Mouse (Mus musculus): ENCODE measurements at regions not wholly inside any gene's neighbourhood (a gene's known extent, or its start where the extent isn't known, plus 50 kb on each side); places are given as distances from the start of the nearest gene placed in this dataset.
"Not testable (repeated sequence)": the region's sequence is repeated elsewhere in the genome, so short reads cannot be mapped to it uniquely, and the experiment has no call there.

DNA sequence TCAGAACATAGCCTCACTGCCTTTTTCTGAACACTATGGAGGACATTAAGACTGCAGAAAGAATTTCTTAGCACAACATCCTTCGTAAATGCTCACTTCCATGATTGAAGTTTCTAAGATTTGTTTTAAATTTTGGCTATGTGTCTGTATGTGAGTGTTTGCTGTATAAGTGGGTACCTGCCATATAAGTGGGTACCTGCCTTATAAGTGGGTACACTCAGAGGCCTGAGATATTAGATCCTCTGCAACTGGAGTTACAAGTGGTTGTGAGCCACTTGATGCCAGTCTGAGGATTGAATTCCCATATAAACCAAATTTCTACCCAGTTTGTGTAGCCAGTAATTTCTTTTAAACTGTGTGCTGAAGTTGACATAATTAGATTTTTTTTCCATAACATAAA is 67.8 kb downstream of the Foxa2 start:
- Histone ChIP-seq H3K36me3 (ENCODE audit: control insufficient read depth, insufficient read depth, low read length) (no peaks in the 10 kb centered on the region), H3K27ac (ENCODE audit: control insufficient read depth, insufficient read depth, low read depth, low read length) (no peak overlapping the region), H3K4me3 (ENCODE audit: control insufficient read depth, low read depth, low read length) (no peak overlapping the region), H3K4me1 (ENCODE audit: control insufficient read depth, insufficient read depth, low read length) (no peaks in the 10 kb centered on the region), H3K27me3 (ENCODE audit: control insufficient read depth, insufficient read depth, low read length) (no peaks in the 10 kb centered on the region)
- no peak for TF ChIP-seq CTCF (IDR thresholded peaks at IDR 0.05; ENCODE audit: control insufficient read depth, insufficient read depth, insufficient replicate concordance, low read depth, low read length)
- no peak for TF ChIP-seq POLR2A (IDR thresholded peaks at IDR 0.05; ENCODE audit: control insufficient read depth, low read depth, low read length)

- no peak overlapping the region for H3K4me3 ChIP-seq (ENCODE audit: control insufficient read depth, low read depth, low read length)
- H3K27me3 ChIP-seq (ENCODE audit: control insufficient read depth, insufficient read depth, low read length), result no peaks in the 10 kb centered on the region
- no peaks in the 10 kb centered on the region for H3K4me1 ChIP-seq (ENCODE audit: control insufficient read depth, insufficient read depth, low read length)
- H3K27ac ChIP-seq (ENCODE audit: control insufficient read depth, insufficient read depth, low read depth, low read length), result no peak overlapping the region
- TF ChIP-seq CTCF (IDR thresholded peaks at IDR 0.05; ENCODE audit: control insufficient read depth, insufficient read depth, insufficient replicate concordance, low read depth, low read length) (no peak), POLR2A (IDR thresholded peaks at IDR 0.05; ENCODE audit: control insufficient read depth, low read depth, low read length) (no peak)
- no peaks in the 10 kb centered on the region for H3K36me3 ChIP-seq (ENCODE audit: control insufficient read depth, insufficient read depth, low read length)
These were observed 72.0 kb downstream of the Foxa2 start for GRCm38 (mm10) chr2:147974776-147975175.

- H3K27me3 ChIP-seq (ENCODE audit: control insufficient read depth, insufficient read depth, low read length), result no peaks in the 10 kb centered on the region
- H3K36me3 ChIP-seq (ENCODE audit: control insufficient read depth, insufficient read depth, low read length), result no peaks in the 10 kb centered on the region
- TF ChIP-seq CTCF (IDR thresholded peaks at IDR 0.05; ENCODE audit: control insufficient read depth, insufficient read depth, insufficient replicate concordance, low read depth, low read length), result no peak
- TF ChIP-seq POLR2A (IDR thresholded peaks at IDR 0.05; ENCODE audit: control insufficient read depth, low read depth, low read length), result no peak
- H3K4me3 ChIP-seq (ENCODE audit: control insufficient read depth, low read depth, low read length), result no peak overlapping the region
- H3K27ac ChIP-seq (ENCODE audit: control insufficient read depth, insufficient read depth, low read depth, low read length), result no peak overlapping the region
- H3K4me1 ChIP-seq (ENCODE audit: control insufficient read depth, insufficient read depth, low read length), result no peaks in the 10 kb centered on the region; the same call in 1 of the 2 replicates
These were observed 78.1 kb downstream of the Foxa2 start for GRCm38 (mm10) chr2:147968671-147969070.

- no peak overlapping the region for H3K27ac ChIP-seq (ENCODE audit: control insufficient read depth, insufficient read depth, low read depth, low read length)
- TF ChIP-seq CTCF (IDR thresholded peaks at IDR 0.05; ENCODE audit: control insufficient read depth, insufficient read depth, insufficient replicate concordance, low read depth, low read length), result no peak
- TF ChIP-seq POLR2A (IDR thresholded peaks at IDR 0.05; ENCODE audit: control insufficient read depth, low read depth, low read length), result no peak
- H3K4me3 ChIP-seq (ENCODE audit: control insufficient read depth, low read depth, low read length), result no peak overlapping the region
- H3K36me3 ChIP-seq (ENCODE audit: control insufficient read depth, insufficient read depth, low read length), result no peaks in the 10 kb centered on the region
- no peaks in the 10 kb centered on the region for H3K27me3 ChIP-seq (ENCODE audit: control insufficient read depth, insufficient read depth, low read length)
- no peaks in the 10 kb centered on the region; the same call in 1 of the 2 replicates for H3K4me1 ChIP-seq (ENCODE audit: control insufficient read depth, insufficient read depth, low read length)
These were observed 78.8 kb downstream of the Foxa2 start for GRCm38 (mm10) chr2:147967829-147968529.

GRCm38 (mm10) chr2:147963284-147963683 is 83.5 kb downstream of the Foxa2 start:
- not testable (repeated sequence) for H3K27me3 ChIP-seq (ENCODE audit: control insufficient read depth, insufficient read depth, low read length); H3K27ac ChIP-seq (ENCODE audit: control insufficient read depth, insufficient read depth, low read depth, low read length); H3K36me3 ChIP-seq (ENCODE audit: control insufficient read depth, insufficient read depth, low read length); H3K4me3 ChIP-seq (ENCODE audit: control insufficient read depth, low read depth, low read length); H3K4me1 ChIP-seq (ENCODE audit: control insufficient read depth, insufficient read depth, low read length)

DNA sequence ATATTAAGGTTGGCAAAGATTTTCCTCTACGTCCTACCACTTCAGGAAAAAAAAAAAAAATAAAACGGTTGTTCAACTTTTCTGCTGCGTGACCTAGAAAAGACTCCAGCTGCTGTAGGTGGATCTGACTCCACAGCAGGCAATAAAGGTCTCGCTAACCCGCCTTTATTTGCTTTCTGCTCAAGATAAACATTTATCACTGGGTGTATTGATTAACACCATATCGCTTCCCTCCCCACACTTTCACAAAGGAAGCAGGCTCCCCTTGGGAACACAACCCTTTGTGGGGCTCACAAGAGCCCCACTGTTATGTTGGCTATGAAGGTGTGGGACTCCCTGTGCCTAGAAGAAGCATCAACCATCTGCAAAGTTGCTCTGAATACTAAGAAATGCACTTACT is 85.1 kb downstream of the Foxa2 start:
- no peaks in the 10 kb centered on the region for H3K27me3 ChIP-seq (ENCODE audit: control insufficient read depth, insufficient read depth, low read length)
- no peak overlapping the region for H3K27ac ChIP-seq (ENCODE audit: control insufficient read depth, insufficient read depth, low read depth, low read length)
- no peak overlapping the region for H3K4me3 ChIP-seq (ENCODE audit: control insufficient read depth, low read depth, low read length)
- no peaks in the 10 kb centered on the region for H3K36me3 ChIP-seq (ENCODE audit: control insufficient read depth, insufficient read depth, low read length)
- H3K4me1 ChIP-seq (ENCODE audit: control insufficient read depth, insufficient read depth, low read length), result no peaks in the 10 kb centered on the region
- no peak for TF ChIP-seq CTCF (IDR thresholded peaks at IDR 0.05; ENCODE audit: control insufficient read depth, insufficient read depth, insufficient replicate concordance, low read depth, low read length)
- TF ChIP-seq POLR2A (IDR thresholded peaks at IDR 0.05; ENCODE audit: control insufficient read depth, low read depth, low read length), result no peak

DNA sequence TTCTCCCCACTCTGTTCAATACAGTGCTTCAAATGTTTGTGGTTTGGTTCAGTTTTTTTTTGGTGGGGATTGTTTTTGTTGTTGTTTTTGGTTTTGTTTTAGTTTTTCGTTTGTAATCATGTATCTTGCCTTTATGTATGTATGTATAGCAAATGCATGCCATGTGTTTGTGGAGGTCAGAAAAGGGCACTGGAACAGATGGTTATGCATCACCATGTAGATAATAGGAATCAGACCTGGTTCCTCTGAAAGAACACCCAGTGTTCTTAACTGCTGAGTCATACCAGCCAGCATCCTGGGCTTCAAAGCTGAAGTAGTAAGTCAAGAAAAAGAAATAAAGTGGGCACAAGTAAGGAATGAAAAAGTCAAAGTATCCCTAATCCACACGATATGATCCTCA is 92.6 kb downstream of the Foxa2 start:
- no peaks in the 10 kb centered on the region for H3K4me1 ChIP-seq (ENCODE audit: control insufficient read depth, insufficient read depth, low read length)
- no peaks in the 10 kb centered on the region for H3K27me3 ChIP-seq (ENCODE audit: control insufficient read depth, insufficient read depth, low read length)
- TF ChIP-seq POLR2A (IDR thresholded peaks at IDR 0.05; ENCODE audit: control insufficient read depth, low read depth, low read length) (no peak), CTCF (IDR thresholded peaks at IDR 0.05; ENCODE audit: control insufficient read depth, insufficient read depth, insufficient replicate concordance, low read depth, low read length) (no peak)
- H3K4me3 ChIP-seq (ENCODE audit: control insufficient read depth, low read depth, low read length), result no peak overlapping the region
- H3K36me3 ChIP-seq (ENCODE audit: control insufficient read depth, insufficient read depth, low read length), result no peaks in the 10 kb centered on the region
- H3K27ac ChIP-seq (ENCODE audit: control insufficient read depth, insufficient read depth, low read depth, low read length), result no peak overlapping the region

GRCm38 (mm10) chr2:147951233-147951632 is 95.5 kb downstream of the Foxa2 start:
- no peak for TF ChIP-seq POLR2A (IDR thresholded peaks at IDR 0.05; ENCODE audit: control insufficient read depth, low read depth, low read length)
- TF ChIP-seq CTCF (IDR thresholded peaks at IDR 0.05; ENCODE audit: control insufficient read depth, insufficient read depth, insufficient replicate concordance, low read depth, low read length), result no peak
- Histone ChIP-seq H3K36me3 (ENCODE audit: control insufficient read depth, insufficient read depth, low read length) (no peaks in the 10 kb centered on the region), H3K4me3 (ENCODE audit: control insufficient read depth, low read depth, low read length) (no peak overlapping the region), H3K4me1 (ENCODE audit: control insufficient read depth, insufficient read depth, low read length) (no peaks in the 10 kb centered on the region), H3K27ac (ENCODE audit: control insufficient read depth, insufficient read depth, low read depth, low read length) (no peak overlapping the region), H3K27me3 (ENCODE audit: control insufficient read depth, insufficient read depth, low read length) (no peaks in the 10 kb centered on the region)

Data from testis, adult 2 months (tissue).